Comparison of ENCODE assay signal across 25 mouse cellular contexts in genomic region chr8:60996468-60996867, GRCm38 (mm10). TPM values are rescaled to one million over a fixed set of nuclear protein-coding genes. Genes with fewer than 3 reads are reported as not detected.
DNase-seq lines count a peak whose midpoint lies in the region; ATAC-seq and TF ChIP-seq lines count a peak whose summit lies in the region.
"Had no signal": no experiment of that assay in that cellular context is flagged by ENCODE, and none has a peak within 500 bp of the region (broad histone marks: within the 10 kb centered on the region; RNA-seq: fewer than 3 reads in every experiment).

No protein-coding gene starts in this region.

- TF ChIP-seq CTCF in lung, embryonic 14.5 days (IDR thresholded peaks at IDR 0.05; ENCODE audit: low read depth), result no peak
- no peak for TF ChIP-seq CTCF in MEL (IDR thresholded peaks at IDR 0.05 in 2 of 3, conservative IDR thresholded peaks at IDR 0.05 in 1 of 3; ENCODE audit: control insufficient read depth in 1 of 3, insufficient read depth in 1 of 3, low read depth in 2 of 3, low read length in 3 of 3, poor library complexity in 1 of 3, severe bottlenecking in 1 of 3)

- H3K27me3 ChIP-seq in lung, embryonic 14.5 days (ENCODE audit: insufficient read depth, low read length), result no peaks in the 10 kb centered on the region
- H3K27me3 ChIP-seq in MEL (ENCODE audit: control insufficient read depth in 1 of 2, insufficient read depth in 2 of 2, low read length in 2 of 2), result no peaks in the 10 kb centered on the region
- H3K27me3 ChIP-seq: CH12.LX, Patski had no signal

- intact Hi-C loops in left cerebral cortex, postnatal 36 days (cut with DNase I), result loop anchor here (10.0 kb wide), 1 partner anchor 362 kb away; the partner anchor contains the start of gene Mfap3l

- H3K9me3 ChIP-seq in lung, embryonic 14.5 days (ENCODE audit: low read depth, low read length), result no peaks in the 10 kb centered on the region
- no peaks in the 10 kb centered on the region for H3K9me3 ChIP-seq in MEL (replicated peaks; ENCODE audit: insufficient read depth, low read length)
- H3K9me3 ChIP-seq: G1E had no signal

- peak; percentile 73 to 85 for TF ChIP-seq EP300 in MEL (IDR thresholded peaks at IDR 0.05; ENCODE audit: low read depth in 1 of 2, low read length in 2 of 2)

- H3K36me3 ChIP-seq in lung, embryonic 14.5 days (ENCODE audit: insufficient read depth), result no peaks in the 10 kb centered on the region
- peaks cover 3 to 28% of the 10 kb centered on the region in 2 experiments; a peak in 2 of 4 replicates for H3K36me3 ChIP-seq in MEL (ENCODE audit: control insufficient read depth in 1 of 2, insufficient read depth in 2 of 2, low read length in 2 of 2)

- 68% methylated on average over 3 of the region's 3 CpGs for WGBS in lung, embryonic 14.5 days

- H3K9ac ChIP-seq in lung, embryonic 14.5 days, result no peak overlapping the region
- no peak overlapping the region for H3K9ac ChIP-seq in MEL (ENCODE audit: control insufficient read depth, low read depth, low read length, poor library complexity, severe bottlenecking)

- no peak overlapping the region for H3K4me3 ChIP-seq in lung, embryonic 14.5 days (ENCODE audit: low read depth, low read length)
- H3K4me3 ChIP-seq in MEL (ENCODE audit: control insufficient read depth in 1 of 2, insufficient read depth in 1 of 2, low read depth in 2 of 2, low read length in 2 of 2), result peak overlapping the region in 1 of 2 experiments; percentile 7; a peak in 1 of 4 replicates

- peaks cover 3% of the 10 kb centered on the region; the same call in 1 of the 2 replicates for H3K4me1 ChIP-seq in lung, embryonic 14.5 days (ENCODE audit: insufficient read depth)
- H3K4me1 ChIP-seq in MEL (ENCODE audit: control insufficient read depth in 1 of 2, insufficient read depth in 2 of 2, low read length in 2 of 2), result peaks cover 10 to 13% of the 10 kb centered on the region in 2 experiments

- H3K27ac ChIP-seq in lung, embryonic 14.5 days (ENCODE audit: low read depth), result no peak overlapping the region
- H3K27ac ChIP-seq in MEL (ENCODE audit: control insufficient read depth, low read depth, low read length), result no peak overlapping the region

- H3K4me2 ChIP-seq in lung, embryonic 14.5 days, result no peak overlapping the region

- peaks cover 13% of the 10 kb centered on the region for H3K79me2 ChIP-seq in MEL (ENCODE audit: control insufficient read depth, insufficient read depth, low read length, poor library complexity)

- ATAC-seq in lung, embryonic 14.5 days (ENCODE audit: insufficient read depth), result no peak
- no peak for ATAC-seq in granulocyte monocyte progenitor cell, adult 5-6 weeks (replicated peaks; ENCODE audit: poor library complexity, severe bottlenecking)
- ATAC-seq: activated CD4-positive, CD25-positive, alpha-beta regulatory T cell, adult 4 months; CD4-positive, CD25-positive, alpha-beta regulatory T cell, adult 4 months; Patski had no signal

- no peak for TF ChIP-seq POLR2A in MEL (IDR thresholded peaks at IDR 0.05; ENCODE audit: control insufficient read depth in 1 of 2, insufficient read depth in 1 of 2, low read depth in 1 of 2, low read length in 2 of 2, poor library complexity in 1 of 2)

- TF ChIP-seq RAD21 in MEL (IDR thresholded peaks at IDR 0.05; ENCODE audit: low read depth, low read length), result no peak

- peak; percentile 39 for DNase-seq in lung, embryonic 14.5 days
- DNase-seq in lung, postnatal 25 days (ENCODE audit: low spot score), result no peak
- peak; percentile 89 for DNase-seq in 416B (ENCODE audit: low read depth)
- DNase-seq in MEL (ENCODE audit: low read depth, low spot score), result peak; percentile 89
- DNase-seq in MN1 (ENCODE audit: low spot score), result peak; percentile 69
- DNase-seq in left cerebral cortex, postnatal 36 days (ENCODE audit: low spot score in 2 of 2), result no peak
- no peak for DNase-seq in gastrocnemius, adult 8-10 months (ENCODE audit: low spot score in 2 of 2)
- DNase-seq: adrenal gland, adult 2 months; adrenal gland, adult 8-10 months; adrenal gland, postnatal 10 days; adrenal gland, postnatal 14 days; adrenal gland, postnatal 25 days; adrenal gland, postnatal 36 days; B cell, adult 2 months; cerebellum, adult 11 months; cerebellum, adult 11-12 months; cerebellum, adult 18-20 months; cerebellum, adult 2 months; cerebellum, adult 8-10 months had no signal

TF ChIP-seq in MEL, 35 proteins besides CTCF, POLR2A, EP300 and RAD21:
- peak; percentile 56; the same call in 1 of the 2 replicates for TF ChIP-seq MXI1 (IDR thresholded peaks at IDR 0.05; ENCODE audit: low read depth, low read length)
- peak; percentile 48; the same call in 1 of the 2 replicates for TF ChIP-seq TCF12 (IDR thresholded peaks at IDR 0.05; ENCODE audit: low read depth, low read length)
- TF ChIP-seq UBTF (IDR thresholded peaks at IDR 0.05; ENCODE audit: borderline replicate concordance, insufficient read depth, low read depth, low read length), result no peak
- peak; percentile 46; the same call in 1 of the 2 replicates for TF ChIP-seq RCOR1 (IDR thresholded peaks at IDR 0.05; ENCODE audit: low read depth, low read length)
- no peak for TF ChIP-seq NRF1 (IDR thresholded peaks at IDR 0.05; ENCODE audit: insufficient read depth, low read depth, low read length, poor library complexity, severe bottlenecking)
- peak; percentile 47; the same call in 1 of the 2 replicates for TF ChIP-seq MYC (IDR thresholded peaks at IDR 0.05; ENCODE audit: low read depth, low read length)
- TF ChIP-seq GATA1 (IDR thresholded peaks at IDR 0.05; ENCODE audit: low read depth, low read length), result peak; percentile 89
- TF ChIP-seq SIN3A (IDR thresholded peaks at IDR 0.05; ENCODE audit: low read length), result peak; percentile 51
- TF ChIP-seq ETS1 (IDR thresholded peaks at IDR 0.05; ENCODE audit: low read depth, low read length), result peak; percentile 88

RNA-seq across cellular contexts. Expression of gene Nek1, which starts 3.5 kb away (rescaled TPM):
- 19.9 and 20.7 TPM in 2 replicates for polyA plus RNA-seq in lung, embryonic 14.5 days (2014; fragmentation: Nextera tagmentation; extraction: Ambion mirVana)
- total RNA-seq in MEL (2012; rRNA removed), result 8.9 and 11.5 TPM in 2 replicates
- 10 to 100 TPM; 15.6 to 35.3 TPM for polyA plus RNA-seq in MEL (2012; ENCODE audit: insufficient read depth in 1 of 2, insufficient read length in 2 of 2, low read depth in 1 of 2, low replicate concordance in 2 of 2, missing spikeins in 1 of 2)
- total RNA-seq in granulocyte monocyte progenitor cell, adult 5-6 weeks (2014; fragmentation: Nextera tagmentation), result 15.3 and 18.1 TPM in 2 replicates
- 19.3 and 19.6 TPM in 2 replicates for total RNA-seq in granulocyte monocyte progenitor cell, adult 5-6 weeks (2017)
- total RNA-seq in left cerebral cortex, postnatal 36 days (2021), result 10 to 100 TPM; 25.0 to 31.6 TPM
- 1 to 10 TPM; 2.7 to 4.8 (median 3.7) TPM for total RNA-seq in gastrocnemius, adult 8-10 months (2022)

RNA-seq across cellular contexts. Expression of gene Clcn3, which starts 13.4 kb away (rescaled TPM):
- 17.3 and 17.9 TPM in 2 replicates for polyA plus RNA-seq in lung, embryonic 14.5 days (2014; fragmentation: Nextera tagmentation; extraction: Ambion mirVana)
- 28.8 and 34.6 TPM in 2 replicates for total RNA-seq in MEL (2012; rRNA removed)
- 10 to 100 TPM; 33.0 to 65.6 TPM for polyA plus RNA-seq in MEL (2012; ENCODE audit: insufficient read depth in 1 of 2, insufficient read length in 2 of 2, low read depth in 1 of 2, low replicate concordance in 2 of 2, missing spikeins in 1 of 2)
- 14.8 and 19.5 TPM in 2 replicates for total RNA-seq in granulocyte monocyte progenitor cell, adult 5-6 weeks (2014; fragmentation: Nextera tagmentation)
- total RNA-seq in granulocyte monocyte progenitor cell, adult 5-6 weeks (2017), result 26.7 and 28.8 TPM in 2 replicates
- 100 to 1,000 TPM; 132 to 133 TPM for total RNA-seq in left cerebral cortex, postnatal 36 days (2021)
- 10 to 100 TPM; 34.5 to 37.8 (median 35.6) TPM for total RNA-seq in gastrocnemius, adult 8-10 months (2022)

Comparison
In these comparisons a context has a peak if more than half of its experiments do, and no peak if none do; other contexts are left out.
1. DNase-seq: peak in lung, embryonic 14.5 days (single experiment), 416B (single experiment), MEL (single experiment) and MN1 (single experiment); none in lung, postnatal 25 days (single experiment), left cerebral cortex, postnatal 36 days (0 of 2) and gastrocnemius, adult 8-10 months (0 of 2).